Mouse (Mus musculus): ENCODE measurements around the gene Traf2.

Gene Traf2

GRCm38 (mm10) chr2:25546811-25547491 is at the start of gene Traf2:
Traf2 (minus strand) TSS chr2:25546940.
- peak; percentile 98 for DNase-seq (ENCODE audit: low read depth, low spot score)

DNA sequence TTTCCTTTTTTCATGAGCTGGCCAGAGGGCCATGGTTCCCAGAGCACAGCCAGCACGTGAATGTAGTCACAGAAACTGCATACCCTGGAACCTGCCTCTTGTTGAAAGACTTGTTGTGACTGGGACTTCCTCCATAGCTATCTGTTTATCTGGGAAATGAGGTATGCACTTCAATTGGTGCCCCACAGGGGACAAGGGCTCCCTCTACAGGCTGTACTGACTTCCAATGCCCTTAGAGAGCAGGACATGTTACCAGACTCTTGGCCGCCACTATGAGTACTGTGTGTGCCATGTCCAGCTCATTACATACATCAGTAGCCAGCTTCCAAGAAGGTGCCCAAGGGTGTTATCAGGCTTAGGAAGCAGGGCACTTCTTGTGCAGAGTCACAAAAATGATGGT is 45.1 kb upstream of the Traf2 start:
- DNase-seq (ENCODE audit: low read depth, low spot score) = no peak

GRCm38 (mm10) chr2:25588227-25588907 is 41.6 kb upstream of the Traf2 start:
- no peak for DNase-seq (ENCODE audit: low read depth, low spot score)

DNA sequence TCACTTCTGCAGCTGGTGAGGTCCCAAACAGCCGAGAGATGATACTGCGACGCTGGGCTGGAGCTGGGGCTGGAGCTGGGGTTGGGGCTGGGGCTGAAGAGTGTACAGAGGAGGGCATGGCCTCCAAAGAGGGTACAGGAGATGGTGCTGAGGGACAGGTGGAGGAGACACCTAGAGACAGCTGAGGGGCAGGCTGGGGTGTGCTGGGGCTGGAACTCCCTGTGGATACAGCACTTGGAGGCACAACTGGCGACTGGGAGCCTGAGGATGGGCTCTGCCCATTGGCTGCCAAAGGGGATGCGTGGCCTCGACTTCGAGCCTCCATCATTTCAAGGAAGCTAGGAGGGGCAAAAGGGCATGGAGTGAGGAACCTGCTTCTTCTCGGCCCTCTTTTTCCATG is 40.5 kb upstream of the Traf2 start:
- DNase-seq (ENCODE audit: low read depth, low spot score) = no peak

DNA sequence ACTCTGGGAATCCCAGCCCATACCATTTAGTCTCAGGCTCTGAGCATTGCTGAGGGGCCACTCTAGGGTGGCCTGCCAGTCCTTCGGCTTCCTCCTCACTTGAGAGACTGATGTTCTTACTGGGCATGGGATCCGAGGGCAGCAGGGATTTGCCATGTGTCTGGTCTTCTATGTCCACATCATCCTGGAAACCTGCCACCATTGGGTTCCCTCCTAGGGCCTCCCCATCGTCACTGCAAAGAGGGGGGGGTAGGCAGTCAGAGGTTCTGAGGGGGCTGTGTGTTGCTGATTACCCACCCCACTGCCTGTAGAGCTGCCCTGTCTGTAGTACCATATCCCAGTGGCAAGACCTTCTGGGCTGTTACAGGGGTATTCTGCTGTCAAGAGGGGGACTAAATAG is 38.9 kb upstream of the Traf2 start:
- DNase-seq (ENCODE audit: low read depth, low spot score) = no peak

- DNase-seq (ENCODE audit: low read depth, low spot score) = no peak
Measured at GRCm38 (mm10) chr2:25584856-25585255, 38.1 kb upstream of the Traf2 start.

GRCm38 (mm10) chr2:25584152-25584551 is 37.4 kb upstream of the Traf2 start:
- DNase-seq (ENCODE audit: low read depth, low spot score) = no peak

DNA sequence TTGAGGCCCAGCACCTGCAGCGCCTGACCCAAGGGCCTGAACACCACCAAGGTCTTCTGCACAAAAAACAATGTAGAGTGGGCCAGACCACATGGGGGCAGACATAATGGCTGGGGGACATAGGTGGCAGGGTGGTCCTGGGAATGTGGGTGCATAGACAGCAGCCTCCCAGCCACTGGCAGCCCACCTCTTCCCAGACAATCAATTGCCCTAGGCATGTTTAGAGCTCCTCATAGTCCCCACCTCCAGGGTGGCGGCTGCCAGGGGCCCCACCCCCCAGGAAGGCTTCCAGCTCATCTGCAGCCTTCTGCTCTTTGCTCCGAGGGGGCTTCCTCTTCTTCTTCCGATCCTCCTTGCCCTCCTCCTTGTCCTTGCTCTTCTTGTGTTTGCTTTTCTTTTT is 36.8 kb upstream of the Traf2 start:
- no peak for DNase-seq (ENCODE audit: low read depth, low spot score)

- no peak for DNase-seq (ENCODE audit: low read depth, low spot score)
Measured at GRCm38 (mm10) chr2:25583120-25583481, 36.4 kb upstream of the Traf2 start.

GRCm38 (mm10) chr2:25582466-25583119 is 35.9 kb upstream of the Traf2 start:
- DNase-seq (ENCODE audit: low read depth, low spot score) = peak; percentile 80

GRCm38 (mm10) chr2:25581901-25582301 is 35.2 kb upstream of the Traf2 start:
- no peak for DNase-seq (ENCODE audit: low read depth, low spot score)

DNA sequence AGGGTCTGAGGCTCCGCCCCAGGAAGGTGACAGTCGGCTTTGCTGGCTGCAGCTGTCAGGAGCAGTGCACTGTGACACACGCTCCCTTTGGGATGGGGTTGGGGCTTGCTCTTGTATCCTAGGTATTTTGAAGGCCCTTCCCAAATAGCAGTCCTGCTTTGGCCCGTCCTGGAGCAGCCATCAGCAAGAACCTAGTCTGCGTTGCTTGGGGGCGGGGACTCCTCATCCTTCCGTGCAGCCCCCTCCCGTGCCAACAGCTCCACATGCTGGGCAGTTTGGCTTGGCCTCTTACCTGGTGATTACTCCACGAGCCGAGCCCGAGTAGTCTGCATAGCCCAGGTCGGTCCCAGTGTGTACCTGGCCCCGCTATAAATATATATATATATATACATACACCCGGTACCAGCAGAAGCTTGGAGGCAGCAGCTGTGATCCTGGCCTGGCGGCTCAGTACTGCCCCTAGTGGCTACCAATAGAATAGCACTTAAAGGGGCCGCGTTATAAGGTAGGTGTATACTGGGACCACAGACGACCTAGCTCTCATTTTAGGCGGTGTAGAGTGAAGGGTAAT is 34.6 kb upstream of the Traf2 start, which contains the start of gene Ajm1:
TSS of gene Ajm1 (minus strand) at position 464 of the 571 bp plus-strand sequence.
- peak; percentile 56 for DNase-seq (ENCODE audit: low read depth, low spot score)

DNA sequence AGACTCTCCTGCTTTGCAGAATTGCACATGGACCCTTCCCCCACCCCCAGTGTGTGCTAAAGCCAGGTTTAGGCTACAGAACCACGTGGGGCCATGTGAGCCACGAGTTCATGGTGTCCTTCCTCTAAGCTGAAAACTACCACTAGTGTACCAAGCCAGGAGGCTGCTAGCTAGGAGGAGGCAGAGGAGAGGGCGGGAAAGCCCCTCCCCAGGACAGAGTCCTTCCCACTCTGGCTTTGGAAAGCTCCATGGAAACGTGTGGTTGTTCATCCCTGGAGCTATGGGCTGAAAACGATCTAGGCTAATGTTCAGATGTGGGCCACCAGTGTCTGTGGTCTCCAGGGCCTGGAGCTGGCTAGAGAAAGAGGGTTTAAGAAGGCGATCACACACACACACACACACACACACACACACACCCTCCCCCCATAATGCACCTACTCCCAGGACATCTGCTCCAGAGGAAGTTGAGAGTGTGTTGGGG is 33.9 kb upstream of the Traf2 start:
- peak; percentile 42 for DNase-seq (ENCODE audit: low read depth, low spot score)

DNA sequence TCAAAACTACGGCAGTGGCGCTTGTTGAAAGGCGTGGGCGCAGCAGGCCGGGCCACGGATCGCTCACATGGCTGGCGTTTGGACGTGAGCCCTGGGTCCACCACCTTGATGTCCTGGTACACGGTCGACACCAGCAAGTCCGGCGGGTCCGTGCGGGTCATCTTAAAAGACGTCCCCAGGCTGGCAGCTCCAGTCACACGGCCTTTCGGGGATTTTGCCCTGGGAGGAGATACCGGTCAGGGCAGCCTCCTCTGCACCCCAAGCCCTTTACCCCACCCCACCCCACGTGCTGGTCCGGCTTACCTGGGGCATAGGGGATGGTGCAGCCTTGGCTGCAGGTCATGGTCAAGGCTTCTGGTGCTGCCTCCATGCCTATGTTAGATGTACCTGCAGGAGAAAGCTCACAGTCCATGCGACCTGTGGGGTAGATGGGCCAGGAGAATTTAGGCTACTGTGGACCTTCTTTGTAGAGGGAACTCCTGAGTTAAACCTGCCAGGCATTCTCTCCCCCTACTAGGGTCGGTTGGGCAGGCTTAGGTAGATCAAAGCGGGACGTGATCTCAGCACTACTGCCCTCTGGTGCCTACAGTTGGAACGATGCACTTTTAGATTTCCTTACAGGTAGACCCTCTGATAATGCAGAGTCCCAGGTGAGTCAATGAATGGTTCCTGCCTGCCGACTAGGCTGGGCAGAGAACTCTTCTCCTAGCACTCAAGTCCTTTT is 33.2 kb upstream of the Traf2 start:
- DNase-seq (ENCODE audit: low read depth, low spot score) = no peak

- no peak for DNase-seq (ENCODE audit: low read depth, low spot score)
Measured at GRCm38 (mm10) chr2:25578796-25579736, 32.3 kb upstream of the Traf2 start.

DNA sequence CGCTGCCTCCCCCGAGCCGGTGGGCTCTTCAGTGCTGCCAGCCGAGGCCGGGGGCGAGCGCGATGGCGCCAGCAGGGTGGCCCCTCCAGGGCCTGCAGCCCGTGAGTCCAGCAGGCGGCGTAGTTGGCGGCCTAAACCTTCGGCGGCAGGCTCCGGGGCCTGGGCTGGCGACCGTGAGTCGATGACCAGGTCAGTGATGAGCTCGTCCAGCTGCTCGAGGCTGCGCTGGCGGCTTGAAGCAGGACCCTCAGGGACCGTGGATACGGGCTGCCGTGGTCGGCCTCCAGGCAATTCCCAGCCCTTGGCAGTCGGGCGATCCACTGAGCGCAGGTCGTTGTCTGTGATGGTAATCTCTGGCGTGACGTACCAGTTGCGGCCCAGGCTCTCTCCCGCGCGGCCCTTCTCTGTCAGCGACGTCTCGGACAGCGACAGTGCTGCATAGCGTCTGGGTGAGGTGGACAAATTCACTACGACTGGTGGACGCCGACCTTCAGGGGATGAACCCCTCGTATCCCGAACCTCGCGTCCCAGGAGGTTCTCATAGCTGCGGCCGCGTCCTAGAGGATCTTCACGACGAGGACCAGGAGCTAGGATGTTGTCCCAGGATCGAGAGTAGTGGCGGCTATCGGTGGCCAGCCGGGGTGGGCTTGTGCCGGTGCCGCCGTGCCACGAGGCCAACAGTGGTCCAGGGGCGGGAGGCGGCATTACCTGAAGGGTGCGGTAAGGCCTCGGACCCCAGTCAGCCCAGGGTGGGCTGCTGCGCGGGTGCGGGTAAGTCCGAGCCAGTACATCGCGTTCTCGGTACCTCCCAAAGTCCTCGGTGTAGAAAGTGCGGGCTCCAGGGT is 31.4 kb upstream of the Traf2 start:
- DNase-seq (ENCODE audit: low read depth, low spot score) = no peak

DNA sequence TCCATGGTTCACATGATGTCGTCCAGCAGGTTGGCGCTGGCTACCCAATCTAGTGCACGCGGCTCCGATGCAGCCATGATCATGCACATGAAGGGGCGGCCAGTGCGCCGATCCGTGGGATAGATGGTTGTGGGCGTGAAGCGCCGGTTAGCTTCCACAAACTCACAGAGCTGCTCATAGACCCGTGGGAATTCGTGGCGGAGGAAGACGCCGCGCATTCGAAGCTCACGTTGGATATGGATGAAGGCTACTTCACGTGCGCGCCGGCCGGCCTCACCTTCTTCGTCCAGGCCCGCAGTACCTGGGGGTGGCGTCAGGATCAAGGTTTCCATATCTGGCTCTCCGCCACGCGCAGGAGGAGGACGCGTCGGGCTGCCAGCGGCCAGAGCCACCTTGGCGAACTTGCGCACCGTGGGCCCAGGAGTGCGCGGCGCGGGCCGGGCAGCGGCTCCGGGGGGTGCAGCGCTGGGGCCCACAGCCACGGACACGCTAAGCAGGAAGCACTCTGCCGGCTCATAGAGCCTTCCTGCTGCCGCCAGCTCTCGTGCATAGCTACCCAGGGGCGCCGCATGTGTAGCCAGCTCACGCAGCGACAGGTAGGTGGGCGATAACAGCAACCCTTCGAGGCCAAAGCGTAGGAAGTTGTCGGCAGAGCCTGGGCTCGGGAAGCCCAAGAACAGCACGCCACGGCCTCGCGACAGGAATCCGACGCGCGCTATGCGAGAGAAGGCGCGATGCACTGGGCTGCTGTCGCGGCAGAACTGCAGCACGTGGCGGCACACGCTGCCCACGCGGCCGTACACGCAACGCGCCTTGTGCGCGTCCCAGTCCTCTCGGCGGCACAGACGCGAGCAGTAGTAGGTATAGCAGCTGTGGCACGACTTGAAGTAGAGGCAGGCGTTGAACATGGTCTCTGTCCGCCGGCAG is 30.5 kb upstream of the Traf2 start:
- DNase-seq (ENCODE audit: low read depth, low spot score) = no peak

- DNase-seq (ENCODE audit: low read depth, low spot score) = peak; percentile 71
Measured at GRCm38 (mm10) chr2:25576028-25576850, 29.5 kb upstream of the Traf2 start.
